Mouse (Mus musculus) c-Kit-positive CD71-positive TER-119-positive erythroid progenitor cells, embryonic 14.5 days (primary cell): ENCODE measurements around the gene Zcchc8.

Source experiments
- DNase-seq: peaks from one replicate; pipeline ENCODE4 v3.0.0-alpha.2; 2013; ENCODE audit warnings: low spot score

Zcchc8 gene

GRCm38 (mm10) chr5:123683377-123684220, 37.3 kb downstream of the Zcchc8 start:
- DNase-seq: peak; percentile 40

GRCm38 (mm10) chr5:123683043-123683376, 37.9 kb downstream of the Zcchc8 start:
- no peak for DNase-seq

- no peak for DNase-seq
Measured at GRCm38 (mm10) chr5:123682372-123682771, 38.5 kb downstream of the Zcchc8 start.

- DNase-seq: no peak
Measured at GRCm38 (mm10) chr5:123679546-123680263, 41.2 kb downstream of the Zcchc8 start.

- DNase-seq: no peak
Measured at GRCm38 (mm10) chr5:123679106-123679505, 41.8 kb downstream of the Zcchc8 start.

GRCm38 (mm10) chr5:123675717-123676116, 45.2 kb downstream of the Zcchc8 start:
- DNase-seq: no peak

- DNase-seq: no peak
Measured at GRCm38 (mm10) chr5:123675221-123675620, 45.7 kb downstream of the Zcchc8 start.

GRCm38 (mm10) chr5:123671473-123671820, 49.5 kb downstream of the Zcchc8 start:
- no peak for DNase-seq

GRCm38 (mm10) chr5:123670800-123671472, 50.0 kb downstream of the Zcchc8 start:
- no peak for DNase-seq

GRCm38 (mm10) chr5:123669991-123670799, 50.7 kb downstream of the Zcchc8 start:
- DNase-seq: no peak

- DNase-seq: peak; percentile 29
Measured at GRCm38 (mm10) chr5:123667915-123668314, 53.0 kb downstream of the Zcchc8 start.

GRCm38 (mm10) chr5:123665956-123666355, 54.9 kb downstream of the Zcchc8 start:
- DNase-seq: no peak

- DNase-seq: no peak
Measured at GRCm38 (mm10) chr5:123664329-123664728, 56.6 kb downstream of the Zcchc8 start.

- DNase-seq: no peak
Measured at GRCm38 (mm10) chr5:123662059-123662458, 58.8 kb downstream of the Zcchc8 start.

GRCm38 (mm10) chr5:123661602-123662001, 59.3 kb downstream of the Zcchc8 start:
- DNase-seq: no peak

- no peak for DNase-seq
Measured at GRCm38 (mm10) chr5:123657651-123658050, 63.2 kb downstream of the Zcchc8 start.

GRCm38 (mm10) chr5:123654937-123655336, 66.0 kb downstream of the Zcchc8 start:
- no peak for DNase-seq

GRCm38 (mm10) chr5:123653287-123653801, 67.6 kb downstream of the Zcchc8 start:
- no peak for DNase-seq

- DNase-seq: no peak
Measured at GRCm38 (mm10) chr5:123650825-123651224, 70.1 kb downstream of the Zcchc8 start.
